Mouse (Mus musculus): ENCODE results near the gene Rfx8. TPM values are rescaled to one million over a fixed set of nuclear protein-coding genes. Genes with fewer than 3 reads are reported as not detected.

Rfx8 gene
- total RNA-seq, 1 experiment from 2014 or later = 0.67 TPM

- no peak for ATAC-seq (replicated peaks; ENCODE audit: insufficient number of reproducible peaks, low FRiP score, low TSS enrichment, poor library complexity, severe bottlenecking)
Observed at GRCm38 (mm10) chr1:39701274-39701602, 19.6 kb downstream of the Rfx8 start.

- ATAC-seq (replicated peaks; ENCODE audit: insufficient number of reproducible peaks, low FRiP score, low TSS enrichment, poor library complexity, severe bottlenecking) = no peak
Observed at GRCm38 (mm10) chr1:39700599-39701273, 20.1 kb downstream of the Rfx8 start.

- ATAC-seq (replicated peaks; ENCODE audit: insufficient number of reproducible peaks, low FRiP score, low TSS enrichment, poor library complexity, severe bottlenecking) = no peak
Observed at GRCm38 (mm10) chr1:39698456-39698855, 22.3 kb downstream of the Rfx8 start.

GRCm38 (mm10) chr1:39695198-39695597, 25.6 kb downstream of the Rfx8 start:
- no peak for ATAC-seq (replicated peaks; ENCODE audit: insufficient number of reproducible peaks, low FRiP score, low TSS enrichment, poor library complexity, severe bottlenecking)

GRCm38 (mm10) chr1:39694756-39695155, 26.0 kb downstream of the Rfx8 start:
- ATAC-seq (replicated peaks; ENCODE audit: insufficient number of reproducible peaks, low FRiP score, low TSS enrichment, poor library complexity, severe bottlenecking) = no peak

GRCm38 (mm10) chr1:39691974-39692373, 28.8 kb downstream of the Rfx8 start:
- no peak for ATAC-seq (replicated peaks; ENCODE audit: insufficient number of reproducible peaks, low FRiP score, low TSS enrichment, poor library complexity, severe bottlenecking)

- ATAC-seq (replicated peaks; ENCODE audit: insufficient number of reproducible peaks, low FRiP score, low TSS enrichment, poor library complexity, severe bottlenecking) = no peak
Observed at GRCm38 (mm10) chr1:39691061-39691460, 29.7 kb downstream of the Rfx8 start.

- ATAC-seq (replicated peaks; ENCODE audit: insufficient number of reproducible peaks, low FRiP score, low TSS enrichment, poor library complexity, severe bottlenecking) = no peak
Observed at GRCm38 (mm10) chr1:39688573-39688972, 32.2 kb downstream of the Rfx8 start.

GRCm38 (mm10) chr1:39687279-39687678, 33.5 kb downstream of the Rfx8 start:
- no peak for ATAC-seq (replicated peaks; ENCODE audit: insufficient number of reproducible peaks, low FRiP score, low TSS enrichment, poor library complexity, severe bottlenecking)

GRCm38 (mm10) chr1:39685841-39686240, 35.0 kb downstream of the Rfx8 start:
- ATAC-seq (replicated peaks; ENCODE audit: insufficient number of reproducible peaks, low FRiP score, low TSS enrichment, poor library complexity, severe bottlenecking) = no peak

- ATAC-seq (replicated peaks; ENCODE audit: insufficient number of reproducible peaks, low FRiP score, low TSS enrichment, poor library complexity, severe bottlenecking) = no peak; the same call in 1 of the 2 replicates
Observed at GRCm38 (mm10) chr1:39681638-39682037, 39.2 kb downstream of the Rfx8 start.

GRCm38 (mm10) chr1:39680546-39680945, 40.3 kb downstream of the Rfx8 start:
- no peak for ATAC-seq (replicated peaks; ENCODE audit: insufficient number of reproducible peaks, low FRiP score, low TSS enrichment, poor library complexity, severe bottlenecking)

- no peak for ATAC-seq (replicated peaks; ENCODE audit: insufficient number of reproducible peaks, low FRiP score, low TSS enrichment, poor library complexity, severe bottlenecking)
Observed at GRCm38 (mm10) chr1:39678883-39679282, 41.9 kb downstream of the Rfx8 start.

- ATAC-seq (replicated peaks; ENCODE audit: insufficient number of reproducible peaks, low FRiP score, low TSS enrichment, poor library complexity, severe bottlenecking) = no peak
Observed at GRCm38 (mm10) chr1:39676221-39676876, 44.4 kb downstream of the Rfx8 start.

GRCm38 (mm10) chr1:39672362-39673105, 48.3 kb downstream of the Rfx8 start:
- no peak for ATAC-seq (replicated peaks; ENCODE audit: insufficient number of reproducible peaks, low FRiP score, low TSS enrichment, poor library complexity, severe bottlenecking)

- ATAC-seq (replicated peaks; ENCODE audit: insufficient number of reproducible peaks, low FRiP score, low TSS enrichment, poor library complexity, severe bottlenecking) = no peak
Observed at GRCm38 (mm10) chr1:39670211-39670935, 50.4 kb downstream of the Rfx8 start.

GRCm38 (mm10) chr1:39666751-39667252, 54.0 kb downstream of the Rfx8 start:
- no peak for ATAC-seq (replicated peaks; ENCODE audit: insufficient number of reproducible peaks, low FRiP score, low TSS enrichment, poor library complexity, severe bottlenecking)

GRCm38 (mm10) chr1:39664039-39664625, 56.7 kb downstream of the Rfx8 start:
- no peak for ATAC-seq (replicated peaks; ENCODE audit: insufficient number of reproducible peaks, low FRiP score, low TSS enrichment, poor library complexity, severe bottlenecking)

GRCm38 (mm10) chr1:39663050-39663449, 57.7 kb downstream of the Rfx8 start:
- ATAC-seq (replicated peaks; ENCODE audit: insufficient number of reproducible peaks, low FRiP score, low TSS enrichment, poor library complexity, severe bottlenecking) = no peak
